Mouse (Mus musculus): Measurements from ENCODE around the gene Comtd1. TPM values are rescaled to one million over a fixed set of nuclear protein-coding genes. Genes with fewer than 3 reads are reported as not detected.
A peak's percentile ranks its signal among the peaks of the same experiment; 100 is the strongest.

Gene Comtd1
- polyA plus RNA-seq, 1 experiment from 2014 or later: 29.8 TPM

DNA sequence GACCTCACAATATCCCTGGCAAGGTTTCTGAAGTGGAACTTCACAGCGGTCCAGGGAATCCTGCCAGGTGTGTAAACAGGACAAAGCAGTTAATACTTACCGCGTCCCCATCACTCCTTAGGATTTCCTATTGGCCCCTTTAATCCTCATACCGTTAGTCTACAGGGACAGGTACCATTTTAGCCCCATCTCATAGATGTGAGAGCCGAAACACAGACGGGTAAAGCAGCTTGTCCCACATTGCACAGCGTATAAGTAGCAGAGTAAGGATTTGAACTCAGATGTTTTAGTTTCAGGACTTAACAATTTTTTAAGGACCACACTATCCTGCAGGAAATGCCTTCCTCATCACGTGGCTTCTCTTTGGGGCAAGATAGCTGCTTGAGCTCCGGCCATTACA lies 5.5 kb upstream of the Comtd1 start:
- H3K4me2 ChIP-seq (replicated peaks; ENCODE audit: low read depth, low read length): peak overlapping the region; percentile 38; the same call in 1 of the 2 replicates
- no peak overlapping the region for H3K9ac ChIP-seq (replicated peaks; ENCODE audit: low read depth, low read length)
- H3K4me1 ChIP-seq (ENCODE audit: control insufficient read depth, insufficient read depth, low read length): peaks cover 11% of the 10 kb centered on the region; the same call in 1 of the 2 replicates
- H3K36me3 ChIP-seq (ENCODE audit: control insufficient read depth, insufficient read depth, low read length): no peaks in the 10 kb centered on the region
- no peak for ATAC-seq (ENCODE audit: insufficient number of reproducible peaks, insufficient read depth, low FRiP score, low read depth)
- no peaks in the 10 kb centered on the region for H3K27me3 ChIP-seq (ENCODE audit: control insufficient read depth, insufficient read depth, low read length)
- no peak overlapping the region for H3K4me3 ChIP-seq (ENCODE audit: low read depth, low read length)
- no peak overlapping the region; the same call in 1 of the 2 replicates for H3K27ac ChIP-seq (ENCODE audit: low read length)
- H3K9me3 ChIP-seq (ENCODE audit: control insufficient read depth, low read depth, low read length): no peaks in the 10 kb centered on the region
- WGBS: 61% methylated on average over 9 of the region's 9 CpGs

GRCm38 (mm10) chr14:21853456-21854109 lies 4.8 kb upstream of the Comtd1 start:
- WGBS: 16% methylated on average over 17 of the region's 17 CpGs
- peak overlapping the region; percentile 38 for H3K4me2 ChIP-seq (replicated peaks; ENCODE audit: low read depth, low read length)
- no peak overlapping the region for H3K4me3 ChIP-seq (ENCODE audit: low read depth, low read length)
- peaks cover 11% of the 10 kb centered on the region; the same call in 1 of the 2 replicates for H3K4me1 ChIP-seq (ENCODE audit: control insufficient read depth, insufficient read depth, low read length)
- no peak overlapping the region for H3K9ac ChIP-seq (replicated peaks; ENCODE audit: low read depth, low read length)
- ATAC-seq (ENCODE audit: insufficient number of reproducible peaks, insufficient read depth, low FRiP score, low read depth): no peak
- no peaks in the 10 kb centered on the region for H3K9me3 ChIP-seq (ENCODE audit: control insufficient read depth, low read depth, low read length)
- no peaks in the 10 kb centered on the region for H3K36me3 ChIP-seq (ENCODE audit: control insufficient read depth, insufficient read depth, low read length)
- H3K27ac ChIP-seq (ENCODE audit: low read length): peak overlapping the region; percentile 12; the same call in 1 of the 2 replicates
- H3K27me3 ChIP-seq (ENCODE audit: control insufficient read depth, insufficient read depth, low read length): no peaks in the 10 kb centered on the region

DNA sequence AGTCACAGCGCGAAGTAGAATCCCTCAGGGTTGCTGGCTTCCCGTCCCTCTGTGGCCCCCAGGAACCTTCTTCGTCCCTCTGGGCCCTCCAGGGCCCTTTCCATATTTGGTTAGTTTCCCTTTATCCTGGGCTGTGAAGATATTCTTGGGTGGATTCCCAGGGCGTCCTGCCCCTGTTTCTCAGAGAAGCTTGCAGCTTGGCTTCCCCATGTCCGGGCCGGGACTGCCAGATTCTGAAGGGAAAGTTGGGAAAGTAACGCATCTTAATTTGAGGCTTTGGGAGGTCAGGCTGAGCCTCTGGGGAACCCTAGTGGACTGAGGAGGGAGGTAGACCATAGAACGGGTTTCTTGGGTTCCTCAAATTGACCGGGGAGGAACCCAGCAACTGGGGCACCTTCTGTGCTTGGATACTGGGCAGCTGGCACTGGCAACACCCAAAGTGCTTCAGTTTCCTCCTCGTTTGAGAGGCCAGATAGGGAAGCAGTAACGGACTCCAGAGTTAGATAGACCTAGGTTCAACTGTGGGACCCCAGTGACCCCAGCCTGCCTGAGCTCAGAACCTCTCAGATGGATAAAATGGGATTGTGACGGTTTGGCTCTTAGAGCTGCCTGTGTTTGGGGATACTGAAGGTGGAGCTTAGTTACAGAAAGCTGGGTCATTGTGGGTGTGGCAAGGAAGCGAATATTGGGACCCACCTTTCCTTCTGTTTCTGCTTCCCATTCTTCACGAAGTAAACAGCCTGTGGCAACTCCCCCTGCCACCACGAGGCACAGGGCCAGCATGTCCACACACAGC lies 3.4 kb upstream of the Comtd1 start:
- Histone ChIP-seq H3K4me1 (ENCODE audit: control insufficient read depth, insufficient read depth, low read length) (peaks cover 18% of the 10 kb centered on the region; the same call in 1 of the 2 replicates), H3K4me3 (ENCODE audit: low read depth, low read length) (no peak overlapping the region), H3K36me3 (ENCODE audit: control insufficient read depth, insufficient read depth, low read length) (no peaks in the 10 kb centered on the region), H3K9ac (replicated peaks; ENCODE audit: low read depth, low read length) (no peak overlapping the region), H3K27ac (ENCODE audit: low read length) (no peak overlapping the region), H3K4me2 (replicated peaks; ENCODE audit: low read depth, low read length) (no peak overlapping the region), H3K9me3 (ENCODE audit: control insufficient read depth, low read depth, low read length) (no peaks in the 10 kb centered on the region), H3K27me3 (ENCODE audit: control insufficient read depth, insufficient read depth, low read length) (no peaks in the 10 kb centered on the region)
- ATAC-seq (ENCODE audit: insufficient number of reproducible peaks, insufficient read depth, low FRiP score, low read depth): no peak
- WGBS: 76% methylated on average over 16 of the region's 16 CpGs

GRCm38 (mm10) chr14:21850419-21851127 lies 1.8 kb upstream of the Comtd1 start:
- Histone ChIP-seq H3K4me3 (ENCODE audit: low read depth, low read length) (no peak overlapping the region), H3K9ac (replicated peaks; ENCODE audit: low read depth, low read length) (no peak overlapping the region), H3K27me3 (ENCODE audit: control insufficient read depth, insufficient read depth, low read length) (no peaks in the 10 kb centered on the region), H3K4me1 (ENCODE audit: control insufficient read depth, insufficient read depth, low read length) (peaks cover 19% of the 10 kb centered on the region; the same call in 1 of the 2 replicates), H3K36me3 (ENCODE audit: control insufficient read depth, insufficient read depth, low read length) (peaks cover 12% of the 10 kb centered on the region), H3K9me3 (ENCODE audit: control insufficient read depth, low read depth, low read length) (no peaks in the 10 kb centered on the region), H3K27ac (ENCODE audit: low read length) (no peak overlapping the region), H3K4me2 (replicated peaks; ENCODE audit: low read depth, low read length) (no peak overlapping the region)
- no peak for ATAC-seq (ENCODE audit: insufficient number of reproducible peaks, insufficient read depth, low FRiP score, low read depth)
- WGBS: 76% methylated on average over 24 of the region's 24 CpGs

- Histone ChIP-seq H3K9me3 (ENCODE audit: control insufficient read depth, low read depth, low read length) (no peaks in the 10 kb centered on the region), H3K4me3 (ENCODE audit: low read depth, low read length) (no peak overlapping the region), H3K27ac (ENCODE audit: low read length) (no peak overlapping the region), H3K4me1 (ENCODE audit: control insufficient read depth, insufficient read depth, low read length) (peaks cover 18% of the 10 kb centered on the region; the same call in 1 of the 2 replicates), H3K4me2 (replicated peaks; ENCODE audit: low read depth, low read length) (no peak overlapping the region), H3K27me3 (ENCODE audit: control insufficient read depth, insufficient read depth, low read length) (no peaks in the 10 kb centered on the region), H3K36me3 (ENCODE audit: control insufficient read depth, insufficient read depth, low read length) (peaks cover 18% of the 10 kb centered on the region), H3K9ac (replicated peaks; ENCODE audit: low read depth, low read length) (no peak overlapping the region)
- no peak for ATAC-seq (ENCODE audit: insufficient number of reproducible peaks, insufficient read depth, low FRiP score, low read depth)
- WGBS: 84% methylated on average over 13 of the region's 13 CpGs
Measured at GRCm38 (mm10) chr14:21849524-21850418, 994 bp upstream of the Comtd1 start.

- no peaks in the 10 kb centered on the region for H3K27me3 ChIP-seq (ENCODE audit: control insufficient read depth, insufficient read depth, low read length)
- H3K9ac ChIP-seq (replicated peaks; ENCODE audit: low read depth, low read length): peak overlapping the region; percentile 53
- under 1% methylated on average over 50 of the region's 50 CpGs for WGBS
- H3K4me2 ChIP-seq (replicated peaks; ENCODE audit: low read depth, low read length): peak overlapping the region; percentile 100
- peaks cover 37% of the 10 kb centered on the region for H3K36me3 ChIP-seq (ENCODE audit: control insufficient read depth, insufficient read depth, low read length)
- H3K27ac ChIP-seq (ENCODE audit: low read length): peak overlapping the region; percentile 81
- H3K9me3 ChIP-seq (ENCODE audit: control insufficient read depth, low read depth, low read length): no peaks in the 10 kb centered on the region
- H3K4me3 ChIP-seq (ENCODE audit: low read depth, low read length): peak overlapping the region; percentile 71
- peaks cover 12% of the 10 kb centered on the region; the same call in 1 of the 2 replicates for H3K4me1 ChIP-seq (ENCODE audit: control insufficient read depth, insufficient read depth, low read length)
- ATAC-seq (ENCODE audit: insufficient number of reproducible peaks, insufficient read depth, low FRiP score, low read depth): peak; percentile 67
Measured at GRCm38 (mm10) chr14:21847381-21848165, 1.2 kb downstream of the Comtd1 start.

GRCm38 (mm10) chr14:21846827-21847380 lies 1.9 kb downstream of the Comtd1 start:
- H3K4me2 ChIP-seq (replicated peaks; ENCODE audit: low read depth, low read length): peak overlapping the region; percentile 100
- H3K27ac ChIP-seq (ENCODE audit: low read length): peak overlapping the region; percentile 81; the same call in 1 of the 2 replicates
- peaks cover 43% of the 10 kb centered on the region for H3K36me3 ChIP-seq (ENCODE audit: control insufficient read depth, insufficient read depth, low read length)
- peak overlapping the region; percentile 71 for H3K4me3 ChIP-seq (ENCODE audit: low read depth, low read length)
- 22% methylated on average over 10 of the region's 10 CpGs for WGBS
- no peaks in the 10 kb centered on the region for H3K9me3 ChIP-seq (ENCODE audit: control insufficient read depth, low read depth, low read length)
- ATAC-seq (ENCODE audit: insufficient number of reproducible peaks, insufficient read depth, low FRiP score, low read depth): no peak
- H3K9ac ChIP-seq (replicated peaks; ENCODE audit: low read depth, low read length): no peak overlapping the region
- peaks cover 12% of the 10 kb centered on the region; the same call in 1 of the 2 replicates for H3K4me1 ChIP-seq (ENCODE audit: control insufficient read depth, insufficient read depth, low read length)
- H3K27me3 ChIP-seq (ENCODE audit: control insufficient read depth, insufficient read depth, low read length): no peaks in the 10 kb centered on the region

All from stomach, embryonic 14.5 days (tissue).